Mouse (Mus musculus) thymus, postnatal 4 days (tissue): ENCODE measurements around the gene Itch.
"Not testable (repeated sequence)": the region's sequence is repeated elsewhere in the genome, so short reads cannot be mapped to it uniquely, and the experiment has no call there.

Source experiments
- DNase-seq: peaks from one replicate; pipeline ENCODE4 v3.0.0; 2021

Itch gene

GRCm38 (mm10) chr2:155133011-155133976, at the start of gene Itch:
Gene Itch (plus strand): TSS chr2:155133509.
- peak; percentile 95 for DNase-seq

GRCm38 (mm10) chr2:155084546-155084945, 48.8 kb upstream of the Itch start:
- DNase-seq, result no peak

GRCm38 (mm10) chr2:155086328-155086727, 47.0 kb upstream of the Itch start:
- no peak for DNase-seq

- DNase-seq, result no peak
These were observed 45.0 kb upstream of the Itch start for GRCm38 (mm10) chr2:155088264-155088663.

- no peak for DNase-seq
These were observed 42.2 kb upstream of the Itch start for GRCm38 (mm10) chr2:155090909-155091742.

GRCm38 (mm10) chr2:155091743-155092075, 41.6 kb upstream of the Itch start:
- no peak for DNase-seq

GRCm38 (mm10) chr2:155093418-155093817, 39.9 kb upstream of the Itch start:
- no peak for DNase-seq

GRCm38 (mm10) chr2:155098720-155099380, 34.5 kb upstream of the Itch start:
- peak; percentile 20 for DNase-seq

- no peak for DNase-seq
These were observed 33.9 kb upstream of the Itch start for GRCm38 (mm10) chr2:155099421-155099820.

- DNase-seq, result no peak
These were observed 33.1 kb upstream of the Itch start for GRCm38 (mm10) chr2:155099994-155100795.

GRCm38 (mm10) chr2:155100796-155101259, 32.5 kb upstream of the Itch start:
- DNase-seq, result no peak

GRCm38 (mm10) chr2:155101761-155102181, 31.5 kb upstream of the Itch start:
- no peak for DNase-seq

GRCm38 (mm10) chr2:155103607-155104006, 29.7 kb upstream of the Itch start:
- no peak for DNase-seq

GRCm38 (mm10) chr2:155107276-155107675, 26.0 kb upstream of the Itch start:
- DNase-seq, result not testable (repeated sequence)

- DNase-seq, result no peak
These were observed 18.0 kb upstream of the Itch start for GRCm38 (mm10) chr2:155115216-155115830.

- DNase-seq, result no peak
These were observed 910 bp downstream of the Itch start for GRCm38 (mm10) chr2:155133977-155134860.

GRCm38 (mm10) chr2:155135092-155135491, 1.8 kb downstream of the Itch start:
- no peak for DNase-seq

- DNase-seq, result no peak
These were observed 2.2 kb downstream of the Itch start for GRCm38 (mm10) chr2:155135534-155135933.

GRCm38 (mm10) chr2:155140986-155141385, 7.7 kb downstream of the Itch start:
- DNase-seq, result no peak

- DNase-seq, result no peak
These were observed 8.8 kb downstream of the Itch start for GRCm38 (mm10) chr2:155142025-155142555.
